Mouse (Mus musculus) neutrophil, adult 83 days (primary cell): ENCODE measurements around the gene Rwdd2b. TPM values are rescaled to one million over a fixed set of nuclear protein-coding genes. Genes with fewer than 3 reads are reported as not detected.

Experiments used
- total RNA-seq, 2 experiments: library from RNA; stranded (reverse); gene quantifications; one replicate each; pipeline ENCODE4 v1.2.4; 2023

Rwdd2b gene
- total RNA-seq, result 1 to 10 TPM; 3.7 to 3.8 TPM

GRCm38 (mm10) chr16:87440184-87440686 is at the start of gene Rwdd2b:
Rwdd2b (minus strand) TSS chr16:87440573.

GRCm38 (mm10) chr16:87454419-87455179 is 14.2 kb upstream of the Rwdd2b start, which contains the start of gene Usp16:
Usp16 (plus strand) TSS chr16:87454703.

GRCm38 (mm10) chr16:87432033-87432814 is 8.1 kb downstream of the Rwdd2b start, which contains the start of gene Ltn1:
Ltn1 (minus strand) TSS chr16:87432612.

Other genes starting within 250 kb of the Rwdd2b start
- gene N6amt1, start 86.4 kb downstream of the Rwdd2b start, total RNA-seq, result 1 to 10 TPM; 3.4 to 4.0 TPM
- gene Ltn1, start 8.0 kb downstream of the Rwdd2b start, total RNA-seq, result 10 to 100 TPM; 27.4 to 28.0 TPM
- 10 to 100 TPM; 38.4 to 40.8 TPM for gene Usp16, start 14.1 kb upstream of the Rwdd2b start, total RNA-seq
- 100 to 1,000 TPM in 1 of 2 experiments, 10 to 100 TPM in 1; 96.4 to 102 TPM for gene Cct8, start 55.3 kb upstream of the Rwdd2b start, total RNA-seq
- not detected for gene Map3k7cl, start 112.8 kb upstream of the Rwdd2b start, total RNA-seq